Mouse (Mus musculus) lung, postnatal 0 days (tissue): Measurements from ENCODE around the gene A030014E15Rik.
A peak's percentile ranks its signal among the peaks of the same experiment; 100 is the strongest.

Experiments used
- CTCF ChIP-seq: IDR thresholded peaks from 2 replicates; pipeline ENCODE4 v1.5.1; 2016; ENCODE audit warnings: antibody characterized with exemption, mild to moderate bottlenecking
- EP300 ChIP-seq: IDR thresholded peaks from 2 replicates; pipeline ENCODE4 v1.6.1; 2016; ENCODE audit warnings: antibody characterized with exemption, mild to moderate bottlenecking, control low read depth

- no peak for TF ChIP-seq CTCF
- peak; percentile 96 for TF ChIP-seq EP300
These were observed 49.6 kb downstream of the A030014E15Rik start for GRCm38 (mm10) chr1:82974342-82974741.
